Mouse (Mus musculus): Measurements from ENCODE around the gene Sox30.

Sox30 gene

GRCm38 (mm10) chr11:45979946-45980892 is at the start of gene Sox30:
Gene Sox30 (plus strand): TSS chr11:45980310.
- TF ChIP-seq GATA4 (IDR thresholded peaks at IDR 0.05; ENCODE audit: insufficient replicate concordance, low read length) = no peak

- no peak for TF ChIP-seq GATA4 (IDR thresholded peaks at IDR 0.05; ENCODE audit: insufficient replicate concordance, low read length)
Measured at GRCm38 (mm10) chr11:45932771-45933170, 47.3 kb upstream of the Sox30 start.

DNA sequence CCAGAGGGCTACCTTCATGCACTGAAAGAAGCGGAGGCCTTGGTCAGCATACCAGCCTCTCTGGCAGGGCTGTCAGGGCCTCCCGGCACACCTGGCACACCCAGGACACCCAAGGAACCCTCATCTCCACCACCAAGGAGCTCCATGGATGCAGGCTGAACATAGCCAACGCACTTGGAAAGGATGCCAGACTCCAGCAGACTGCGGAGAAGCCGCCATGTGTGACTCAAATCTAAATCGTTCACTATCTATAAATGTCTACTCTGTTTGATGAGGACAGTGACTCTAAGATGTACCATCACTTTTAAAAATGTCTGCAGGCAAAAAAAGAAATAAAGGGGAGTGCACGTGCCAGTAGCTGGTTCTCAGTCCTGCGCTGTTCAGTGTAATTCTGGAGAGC is 42.6 kb upstream of the Sox30 start:
- no peak for TF ChIP-seq GATA4 (IDR thresholded peaks at IDR 0.05; ENCODE audit: insufficient replicate concordance, low read length)

GRCm38 (mm10) chr11:45938917-45939316 is 41.2 kb upstream of the Sox30 start:
- TF ChIP-seq GATA4 (IDR thresholded peaks at IDR 0.05; ENCODE audit: insufficient replicate concordance, low read length) = no peak

DNA sequence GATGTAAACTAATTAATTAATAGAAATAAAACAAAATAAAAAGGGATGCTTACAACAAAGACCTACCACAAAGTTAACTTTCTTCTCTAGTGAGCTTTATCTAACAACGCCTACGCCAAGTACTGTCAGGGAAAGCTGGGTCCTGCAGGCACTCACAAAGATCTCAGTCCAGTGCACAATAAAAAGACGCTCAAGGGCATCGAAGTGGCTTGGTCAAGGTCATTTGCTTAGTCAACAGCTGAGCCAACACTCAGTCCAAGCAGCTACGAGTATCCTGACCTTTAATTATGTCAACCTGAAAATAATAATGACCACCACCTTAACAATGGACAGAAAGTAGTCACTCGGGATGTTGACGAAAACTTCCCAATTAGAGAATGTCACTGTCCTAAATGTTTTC is 37.8 kb upstream of the Sox30 start:
- no peak for TF ChIP-seq GATA4 (IDR thresholded peaks at IDR 0.05; ENCODE audit: insufficient replicate concordance, low read length)

DNA sequence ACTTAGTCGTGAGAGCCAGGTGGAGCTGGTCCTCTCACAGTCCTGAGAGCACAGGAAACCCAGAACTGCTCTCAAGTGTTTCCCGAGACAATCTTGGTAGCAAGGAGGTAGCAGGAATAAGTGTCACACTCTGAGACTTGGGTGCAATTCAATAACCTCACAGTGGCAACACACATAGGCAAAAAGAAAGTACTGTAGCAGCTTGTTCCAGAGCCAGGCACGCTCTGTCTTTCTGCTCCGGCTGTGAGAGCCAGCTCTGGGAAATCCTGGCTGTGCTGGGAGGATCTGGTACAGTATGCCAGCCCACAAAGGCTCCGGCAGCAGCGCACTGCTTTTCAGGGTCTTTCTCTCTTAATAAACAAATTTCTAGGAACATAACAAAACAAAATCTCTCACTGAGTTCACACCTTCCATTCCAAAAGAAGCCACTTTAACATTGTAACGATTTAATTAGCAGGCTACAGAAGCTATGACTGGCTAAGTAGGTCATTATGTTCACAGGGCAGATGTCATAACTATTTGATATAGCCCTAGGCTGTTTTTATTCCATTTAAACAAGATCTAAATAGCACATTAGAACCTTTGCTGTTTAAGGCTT is 36.9 kb upstream of the Sox30 start:
- TF ChIP-seq GATA4 (IDR thresholded peaks at IDR 0.05; ENCODE audit: insufficient replicate concordance, low read length) = no peak

DNA sequence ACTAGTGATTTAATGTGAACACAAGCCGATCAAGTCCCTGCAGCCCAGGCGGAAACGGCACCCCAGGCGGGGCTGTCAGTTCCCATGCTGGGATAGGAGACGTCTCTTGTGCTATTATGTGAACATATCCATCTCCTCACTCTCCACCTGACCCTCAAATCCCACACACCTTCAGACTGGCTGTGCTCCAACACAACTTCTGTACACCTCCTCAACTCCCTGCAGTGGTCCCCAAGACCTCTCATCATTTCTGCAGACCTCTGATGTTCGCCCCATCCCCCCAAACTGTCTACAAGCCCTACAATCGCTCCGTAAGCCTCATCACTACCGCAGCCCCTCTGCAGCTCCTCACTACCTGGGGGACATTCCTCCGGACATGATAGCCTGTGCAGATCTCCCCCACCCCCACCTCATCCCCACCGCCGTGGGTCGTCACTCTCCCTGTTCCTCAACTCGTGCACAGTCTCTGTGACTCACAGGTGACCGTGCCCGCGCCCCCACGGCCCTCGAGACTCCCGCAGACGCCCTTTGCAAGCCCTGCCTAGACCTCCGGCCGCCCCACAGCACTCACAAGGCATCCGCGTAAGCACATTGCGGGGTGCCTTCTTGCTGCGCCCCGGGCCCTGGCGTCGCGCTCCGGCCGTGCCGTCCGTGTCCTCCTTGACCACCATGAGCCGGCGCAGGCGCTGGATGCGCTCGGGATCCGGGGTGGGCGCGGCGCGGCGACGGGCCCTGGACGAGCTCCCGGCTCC is 36.0 kb upstream of the Sox30 start:
- TF ChIP-seq GATA4 (IDR thresholded peaks at IDR 0.05; ENCODE audit: insufficient replicate concordance, low read length) = no peak

DNA sequence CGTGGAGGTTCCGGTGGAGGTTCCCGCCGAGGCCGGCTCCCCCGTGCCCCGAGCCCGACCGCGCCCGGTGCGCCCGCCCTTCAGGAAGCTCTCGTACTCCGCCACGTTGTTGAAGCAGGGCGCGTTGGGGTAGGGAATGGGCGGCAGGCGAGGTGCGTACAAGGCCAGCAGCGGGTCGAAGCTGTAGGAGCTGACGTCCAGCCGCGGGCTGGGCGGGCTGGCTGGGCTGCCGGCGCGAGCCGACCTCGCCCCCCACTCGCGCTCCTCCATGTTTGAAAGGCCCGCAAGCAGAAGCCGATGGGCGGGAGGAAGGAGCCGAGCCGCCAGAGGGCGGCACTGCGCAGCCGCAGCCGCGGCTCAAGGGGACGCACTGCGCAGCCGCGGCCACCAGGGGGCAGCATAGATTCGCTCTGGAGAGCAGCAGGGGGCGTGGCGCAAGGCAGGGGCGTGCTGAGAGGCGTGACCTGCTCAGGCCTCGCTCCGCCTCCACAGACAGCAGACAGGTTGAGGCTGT is 35.4 kb upstream of the Sox30 start, which contains the start of gene Lsm11:
Gene Lsm11, minus strand, starts transcription at position 293 of the 514 bp plus-strand sequence.
- TF ChIP-seq GATA4 (IDR thresholded peaks at IDR 0.05; ENCODE audit: insufficient replicate concordance, low read length) = peak; percentile 45; the same call in 1 of the 2 replicates

GRCm38 (mm10) chr11:45946796-45947195 is 33.3 kb upstream of the Sox30 start:
- no peak for TF ChIP-seq GATA4 (IDR thresholded peaks at IDR 0.05; ENCODE audit: insufficient replicate concordance, low read length)

DNA sequence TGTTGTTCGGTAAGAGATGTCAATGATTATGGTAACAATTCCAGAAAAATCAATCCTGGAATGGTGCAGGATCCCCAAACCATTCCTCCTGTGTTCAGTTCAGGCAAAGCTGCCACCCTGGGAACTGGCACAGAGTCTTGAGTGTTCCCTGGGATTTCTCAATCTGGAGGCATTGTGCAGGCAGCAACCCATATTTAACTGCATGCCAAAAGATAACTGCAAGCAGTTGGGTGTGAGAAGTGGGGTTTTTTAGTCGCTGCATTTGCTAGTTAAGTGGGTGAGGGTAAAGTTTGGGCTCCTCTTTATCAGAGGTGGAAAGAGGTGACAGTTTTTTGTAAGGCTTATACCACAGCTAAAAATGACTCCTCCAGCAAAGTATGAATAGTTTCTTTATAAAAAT is 32.6 kb upstream of the Sox30 start:
- no peak for TF ChIP-seq GATA4 (IDR thresholded peaks at IDR 0.05; ENCODE audit: insufficient replicate concordance, low read length)

- TF ChIP-seq GATA4 (IDR thresholded peaks at IDR 0.05; ENCODE audit: insufficient replicate concordance, low read length) = no peak
Measured at GRCm38 (mm10) chr11:45955127-45955627, 24.9 kb upstream of the Sox30 start, which contains the start of gene Thg1l. Gene Thg1l (minus strand): TSS chr11:45955494.

DNA sequence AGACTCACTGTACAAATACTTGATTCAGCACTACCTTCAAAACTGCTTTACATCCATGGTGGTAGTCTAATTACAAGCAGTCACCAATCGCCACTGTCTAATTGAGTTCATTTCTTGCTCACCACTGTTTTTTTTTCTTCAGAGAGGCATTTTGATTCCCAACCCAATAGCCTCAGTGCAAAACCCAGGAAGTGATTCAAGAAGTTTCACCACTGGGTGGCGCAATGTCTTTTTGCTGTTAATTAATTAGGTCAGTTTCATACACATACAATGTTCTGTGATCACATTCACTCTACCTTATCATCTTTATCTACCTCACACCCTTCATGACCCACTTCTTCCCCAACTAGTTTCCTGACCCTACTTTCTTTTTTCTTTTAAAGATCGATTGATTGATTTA is 20.5 kb upstream of the Sox30 start:
- no peak for TF ChIP-seq GATA4 (IDR thresholded peaks at IDR 0.05; ENCODE audit: insufficient replicate concordance, low read length)

DNA sequence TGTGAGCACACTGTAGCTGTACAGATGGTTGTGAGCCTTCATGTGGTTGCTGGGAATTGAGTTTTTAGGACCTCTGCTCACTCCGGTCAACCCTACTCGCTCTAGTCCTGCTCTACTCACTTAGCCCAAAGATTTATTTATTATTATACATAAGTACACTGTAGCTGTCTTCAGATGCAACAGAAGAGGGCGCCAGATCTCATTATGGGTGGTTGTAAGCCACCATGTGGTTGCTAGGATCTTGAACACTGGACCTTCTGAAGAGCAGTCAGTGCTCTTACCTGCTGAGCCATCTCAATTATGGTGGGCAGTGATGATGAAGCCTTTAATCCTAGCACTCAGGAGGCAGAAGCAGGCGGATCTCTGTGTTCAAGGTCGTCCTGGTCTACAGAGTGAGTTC is 20.1 kb upstream of the Sox30 start:
- TF ChIP-seq GATA4 (IDR thresholded peaks at IDR 0.05; ENCODE audit: insufficient replicate concordance, low read length) = no peak

DNA sequence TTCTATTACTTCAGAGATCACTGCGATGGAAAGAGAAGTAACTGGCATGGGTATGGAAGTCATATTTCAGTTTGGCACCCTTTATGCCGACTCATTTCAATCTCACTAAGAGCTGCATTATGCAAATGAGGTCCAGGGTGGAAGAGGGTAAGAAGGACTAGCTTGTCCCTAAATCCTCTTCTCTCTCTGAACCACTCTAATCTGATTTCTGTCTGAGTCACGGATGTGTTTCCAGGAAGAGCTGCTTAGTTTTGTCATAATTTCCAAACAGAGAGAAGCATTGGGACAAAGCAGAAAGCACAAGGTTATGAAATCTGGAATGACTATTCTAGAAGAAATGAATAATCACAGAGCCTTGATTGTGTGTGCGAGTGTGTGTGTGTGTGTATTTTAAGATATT is 13.2 kb upstream of the Sox30 start:
- no peak for TF ChIP-seq GATA4 (IDR thresholded peaks at IDR 0.05; ENCODE audit: insufficient replicate concordance, low read length)

GRCm38 (mm10) chr11:45968466-45968865 is 11.6 kb upstream of the Sox30 start:
- TF ChIP-seq GATA4 (IDR thresholded peaks at IDR 0.05; ENCODE audit: insufficient replicate concordance, low read length) = no peak
